Mouse (Mus musculus): ENCODE results near the gene Rab20.
"Not testable (repeated sequence)": the region's sequence is repeated elsewhere in the genome, so short reads cannot be mapped to it uniquely, and the experiment has no call there.

DNA sequence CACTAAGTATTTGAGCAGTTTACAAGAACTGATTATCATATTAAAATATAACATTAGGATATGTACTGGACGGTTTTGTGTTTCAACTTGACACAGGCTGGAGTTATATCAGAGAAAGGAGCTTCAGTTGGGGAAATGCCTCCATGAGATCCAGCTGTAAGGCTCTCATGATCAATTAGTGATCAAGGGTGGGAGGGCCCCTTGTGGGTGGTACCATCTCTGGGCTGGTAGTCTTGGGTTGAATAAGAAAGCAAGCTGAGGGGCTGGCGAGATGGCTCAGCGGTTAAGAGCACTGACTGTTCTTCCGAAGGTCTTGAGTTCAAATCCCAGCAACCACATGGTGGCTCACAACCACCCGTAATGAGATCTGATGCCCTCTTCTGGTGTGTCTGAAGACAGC, 12.0 kb downstream of the Rab20 start:
- TF ChIP-seq CTCF (IDR thresholded peaks at IDR 0.05; ENCODE audit: borderline replicate concordance, insufficient read depth, low read length); POLR2A (IDR thresholded peaks at IDR 0.05; ENCODE audit: low read depth, low read length): not testable (repeated sequence)
